In the genomic region with DNA sequence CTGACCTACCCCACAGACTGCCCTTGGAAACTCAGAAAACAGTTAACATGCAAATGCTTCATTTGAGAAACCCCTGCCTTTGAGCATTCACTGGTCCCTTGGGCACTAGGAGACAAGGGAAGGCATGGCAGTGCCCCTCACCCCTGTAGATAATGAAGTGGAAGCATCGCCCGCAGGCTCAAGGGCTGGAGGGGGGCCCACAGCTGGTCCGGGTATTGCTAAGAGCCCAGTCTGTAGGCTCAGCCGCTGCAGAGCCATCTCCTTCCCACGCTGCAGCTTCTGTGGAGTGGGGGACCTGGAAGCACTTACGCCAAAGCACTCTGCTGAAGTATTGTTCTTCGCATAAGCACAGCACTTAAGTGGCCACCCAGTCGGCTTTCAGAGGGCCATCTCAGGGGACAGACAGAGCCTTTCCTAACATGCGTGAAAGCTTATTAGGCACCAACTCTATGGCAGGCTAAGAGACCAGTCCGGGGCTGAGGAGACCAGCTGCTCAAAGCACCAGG, we compare ENCODE assay signal across 8 mouse cellular contexts. TPM values are rescaled to one million over a fixed set of nuclear protein-coding genes. Genes with fewer than 3 reads are reported as not detected.
DNase-seq lines count a peak whose midpoint lies in the region; ATAC-seq and TF ChIP-seq lines count a peak whose summit lies in the region.

No protein-coding gene starts in this region.

- peak; percentile 73 for ATAC-seq in forebrain, embryonic 11.5 days (replicated peaks; ENCODE audit: low FRiP score)
- ATAC-seq in intestine, embryonic 15.5 days = peak; percentile 34; the same call in 1 of the 2 replicates
- peak; percentile 84 for ATAC-seq in neural tube, embryonic 12.5 days (ENCODE audit: low FRiP score, low read depth)

- DNase-seq in layer of hippocampus, adult 2 months (ENCODE audit: low spot score in 2 of 2) = no peak
- DNase-seq in layer of hippocampus, adult 9-10 months (ENCODE audit: low spot score) = no peak
- peak; percentile 69 for DNase-seq in forebrain, embryonic 11.5 days (ENCODE audit: low spot score)
- DNase-seq in adrenal gland, adult 18-20 months (ENCODE audit: low spot score in 2 of 2) = no peak
- no peak for DNase-seq in frontal cortex, postnatal 10 days (ENCODE audit: low spot score in 2 of 2)
- DNase-seq in thymus, postnatal 0 days (ENCODE audit: low spot score) = no peak

- no peak for TF ChIP-seq CTCF in layer of hippocampus, adult 2 months (conservative IDR thresholded peaks at IDR 0.05)

- 7% methylated on average over 10 of the region's 10 CpGs for WGBS in forebrain, embryonic 11.5 days
- 37% methylated on average over 10 of the region's 10 CpGs for WGBS in intestine, embryonic 15.5 days
- WGBS in neural tube, embryonic 12.5 days = 15% methylated on average over 10 of the region's 10 CpGs

- no peak overlapping the region for H3K4me2 ChIP-seq in forebrain, embryonic 11.5 days (ENCODE audit: low read depth, low read length, severe bottlenecking)
- H3K4me2 ChIP-seq in intestine, embryonic 15.5 days (replicated peaks) = peak overlapping the region; percentile 43
- H3K4me2 ChIP-seq in neural tube, embryonic 12.5 days (replicated peaks) = peak overlapping the region; percentile 34

- H3K36me3 ChIP-seq in forebrain, embryonic 11.5 days (ENCODE audit: control insufficient read depth, insufficient read depth, low read length) = no peaks in the 10 kb centered on the region
- H3K36me3 ChIP-seq in intestine, embryonic 15.5 days = no peaks in the 10 kb centered on the region
- H3K36me3 ChIP-seq in neural tube, embryonic 12.5 days = no peaks in the 10 kb centered on the region

- H3K4me3 ChIP-seq in layer of hippocampus, adult 2 months = no peak overlapping the region; the same call in 1 of the 2 replicates
- no peak overlapping the region for H3K4me3 ChIP-seq in forebrain, embryonic 11.5 days (ENCODE audit: low read depth, low read length)
- H3K4me3 ChIP-seq in intestine, embryonic 15.5 days (replicated peaks) = 0 out of 2 replicates have a peak overlapping the region, but pooled peaks have one; percentile 14
- no peak overlapping the region for H3K4me3 ChIP-seq in neural tube, embryonic 12.5 days

- no peak overlapping the region for H3K9ac ChIP-seq in forebrain, embryonic 11.5 days (ENCODE audit: low read length)
- H3K9ac ChIP-seq in intestine, embryonic 15.5 days = no peak overlapping the region
- H3K9ac ChIP-seq in neural tube, embryonic 12.5 days = peak overlapping the region; percentile 14; the same call in 1 of the 2 replicates

- peak overlapping the region; percentile 36 for H3K27ac ChIP-seq in layer of hippocampus, adult 2 months
- H3K27ac ChIP-seq in forebrain, embryonic 11.5 days (ENCODE audit: low read depth, low read length) = no peak overlapping the region
- H3K27ac ChIP-seq in intestine, embryonic 15.5 days = no peak overlapping the region
- H3K27ac ChIP-seq in neural tube, embryonic 12.5 days = no peak overlapping the region

- no peaks in the 10 kb centered on the region for H3K27me3 ChIP-seq in forebrain, embryonic 11.5 days (ENCODE audit: control insufficient read depth, insufficient read depth, low read length)
- no peaks in the 10 kb centered on the region; the same call in 1 of the 2 replicates for H3K27me3 ChIP-seq in intestine, embryonic 15.5 days (replicated peaks)
- H3K27me3 ChIP-seq in neural tube, embryonic 12.5 days (replicated peaks) = no peaks in the 10 kb centered on the region

- H3K4me1 ChIP-seq in forebrain, embryonic 11.5 days (replicated peaks; ENCODE audit: control insufficient read depth, insufficient read depth, low read length) = peaks cover 19% of the 10 kb centered on the region
- peaks cover 11% of the 10 kb centered on the region; the same call in 1 of the 2 replicates for H3K4me1 ChIP-seq in intestine, embryonic 15.5 days (replicated peaks)
- H3K4me1 ChIP-seq in neural tube, embryonic 12.5 days = peaks cover 39% of the 10 kb centered on the region

- H3K9me3 ChIP-seq in forebrain, embryonic 11.5 days (ENCODE audit: control insufficient read depth, low read length) = no peaks in the 10 kb centered on the region
- no peaks in the 10 kb centered on the region for H3K9me3 ChIP-seq in intestine, embryonic 15.5 days
- H3K9me3 ChIP-seq in neural tube, embryonic 12.5 days = no peaks in the 10 kb centered on the region

RNA-seq across cellular contexts. Expression of a gene that starts 35.2 kb away (rescaled TPM):
- total RNA-seq in layer of hippocampus, adult 2 months (2021) = 10 to 100 TPM; 87.9 to 92.3 TPM
- polyA plus RNA-seq in forebrain, embryonic 11.5 days (2014; fragmentation: Nextera tagmentation; extraction: Ambion mirVana) = 46.1 and 46.4 TPM in 2 replicates
- 27.5 and 29.1 TPM in 2 replicates for polyA plus RNA-seq in intestine, embryonic 15.5 days (2015; fragmentation: Nextera tagmentation; extraction: Ambion mirVana)
- 82.6 and 90.0 TPM in 2 replicates for polyA plus RNA-seq in neural tube, embryonic 12.5 days (2016; fragmentation: Nextera tagmentation; extraction: Ambion mirVana)
- 10 to 100 TPM; 30.6 to 32.8 TPM for total RNA-seq in adrenal gland, adult 18-20 months (2021)
- 31.8 and 34.4 TPM in 2 replicates for polyA plus RNA-seq in thymus, postnatal 0 days (2015; fragmentation: Nextera tagmentation; extraction: Ambion mirVana)

Comparison
In these comparisons a context has a peak if more than half of its experiments do, and no peak if none do; other contexts are left out.
1. ATAC-seq: peak in every context shown above with its lines; median percentile 84 in neural tube, embryonic 12.5 days; 73 in forebrain, embryonic 11.5 days; 34 in intestine, embryonic 15.5 days.